Mouse (Mus musculus) heart, adult 11 months (tissue): ENCODE data around the gene Ciapin1.

Experiments
- DNase-seq: peaks from one replicate; pipeline ENCODE4 v3.0.0; 2022

Gene Ciapin1

DNA sequence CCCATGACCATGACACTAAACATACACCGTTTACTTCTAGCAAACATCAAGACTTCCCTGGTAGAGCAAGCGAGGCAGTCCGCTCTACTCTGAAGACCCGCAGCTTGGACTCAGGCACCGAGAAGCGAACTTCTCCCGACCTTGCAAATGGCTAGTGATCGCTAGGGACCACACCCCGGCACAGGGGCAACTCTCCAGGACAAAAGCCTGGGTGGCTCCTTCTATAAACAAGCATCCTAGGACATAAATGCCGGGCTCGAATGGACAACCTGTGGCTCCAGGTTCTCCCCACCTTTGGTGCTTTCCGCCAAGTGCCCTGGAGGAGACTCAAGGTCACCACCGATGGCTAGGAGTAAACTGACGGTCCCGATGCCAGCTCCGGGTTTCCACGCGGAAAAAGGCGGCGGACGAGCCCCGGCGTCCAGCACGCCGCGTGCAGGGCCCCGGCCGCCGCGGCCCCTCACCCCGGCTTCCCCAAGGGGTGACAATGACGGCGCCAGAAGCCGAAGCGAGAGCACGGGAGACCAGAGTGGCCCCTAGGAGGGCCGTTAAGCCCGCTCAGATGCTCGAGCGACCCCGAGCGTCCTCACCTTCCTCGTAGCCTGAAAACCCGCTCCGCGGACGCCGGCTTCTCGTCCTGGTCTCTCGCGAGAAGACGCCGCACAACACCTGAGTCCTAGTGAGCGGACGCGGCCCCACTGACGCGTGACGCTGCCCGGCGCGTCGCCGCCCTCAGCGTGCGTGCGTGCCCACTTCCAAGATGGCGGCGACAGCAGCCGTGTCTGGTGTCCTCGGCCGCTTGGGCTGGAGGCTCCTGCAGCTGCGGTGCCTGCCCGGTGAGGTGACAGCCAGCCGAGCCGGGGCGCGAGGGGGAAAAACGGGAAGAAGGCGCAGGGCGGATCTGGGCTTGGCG is at the start of gene Ciapin1, which contains the start of gene Coq9:
Ciapin1 (minus strand) TSS at position 697 of the 913 bp plus-strand sequence.
Coq9 (plus strand) TSS at position 660 of the 913 bp plus-strand sequence.
- peak; percentile 99 for DNase-seq

DNA sequence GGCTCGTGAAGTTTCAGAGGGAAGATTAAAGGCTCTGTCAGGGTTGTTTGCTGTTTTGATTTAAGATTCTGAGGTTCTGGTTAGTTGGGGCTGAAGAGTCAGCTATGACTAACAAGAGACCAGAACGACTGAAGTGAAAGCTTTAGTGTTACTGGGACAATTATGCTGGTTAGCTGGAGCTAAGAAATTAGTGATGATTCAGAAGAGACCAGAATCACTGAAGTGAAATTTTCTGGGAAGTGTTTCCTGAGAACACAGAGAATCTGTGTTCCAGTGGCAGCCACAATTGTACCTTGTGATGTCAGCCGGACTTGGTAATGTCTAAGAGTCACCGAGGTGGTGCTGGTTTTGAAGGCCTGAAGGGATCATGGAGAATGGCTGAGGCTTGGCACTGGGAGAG is 42.6 kb upstream of the Ciapin1 start:
- DNase-seq = no peak

DNA sequence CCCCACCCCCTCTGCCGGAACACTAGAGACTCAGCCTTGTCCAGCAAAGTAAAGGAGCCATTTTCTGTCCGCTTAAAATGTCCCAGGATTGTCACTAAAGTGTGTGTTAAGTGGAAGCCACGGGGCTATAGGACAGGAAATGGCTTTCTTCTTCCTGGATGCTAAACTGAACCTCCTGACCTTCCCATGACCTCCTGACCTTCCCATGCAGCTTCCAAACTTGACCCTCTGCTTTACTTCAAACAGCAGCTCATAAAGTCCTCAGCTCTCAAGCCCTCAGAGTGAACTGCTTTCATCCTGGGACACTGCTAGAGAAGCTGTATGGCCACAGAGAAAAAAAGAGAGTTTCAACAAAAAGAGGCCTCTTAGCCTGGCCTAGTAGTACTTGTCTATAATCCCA is 38.7 kb upstream of the Ciapin1 start:
- DNase-seq = no peak

DNA sequence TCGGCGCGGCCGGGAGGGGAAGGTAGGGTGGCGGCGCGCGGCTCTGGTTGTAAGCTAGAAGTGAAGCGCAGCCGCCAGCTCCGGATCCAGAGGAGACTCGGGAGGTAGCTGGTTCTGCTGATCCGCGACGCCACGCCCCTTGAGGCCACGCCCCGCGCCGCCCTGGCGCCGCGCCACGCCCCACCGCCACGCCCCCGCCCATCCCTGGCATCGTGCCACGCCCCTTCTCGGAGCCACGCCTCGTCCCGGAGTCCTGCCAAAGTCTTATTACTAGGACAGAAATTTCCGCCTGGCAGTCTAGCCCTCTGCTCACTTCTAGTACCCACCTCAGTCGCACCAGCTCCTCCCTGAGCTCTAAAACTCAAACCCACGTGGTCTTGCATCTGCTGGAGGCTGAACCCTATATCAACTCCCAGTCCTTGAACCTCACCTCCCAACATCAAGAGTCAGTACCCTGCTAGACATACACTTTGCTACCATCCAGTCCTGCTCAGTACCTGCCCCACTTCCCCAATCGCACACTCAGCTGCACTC is 38.1 kb upstream of the Ciapin1 start, which contains the start of gene Dok4:
Dok4 (minus strand) TSS at position 134 of the 534 bp plus-strand sequence.
- peak; percentile 99 for DNase-seq

DNA sequence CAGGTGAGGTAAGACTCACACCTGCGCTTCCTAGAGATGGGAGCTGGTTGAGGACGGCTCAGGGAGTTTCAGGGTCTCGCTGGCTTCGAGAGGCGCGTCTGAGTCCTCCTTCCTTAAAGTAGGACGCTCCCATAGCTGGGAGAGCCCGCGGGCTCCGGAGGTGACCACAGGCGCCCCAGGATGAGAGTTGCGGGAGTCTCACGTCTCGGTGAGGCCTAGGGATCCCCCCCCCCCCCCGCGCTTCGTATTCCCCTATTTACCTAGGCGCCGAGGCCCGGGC is 37.7 kb upstream of the Ciapin1 start:
- DNase-seq = no peak

DNA sequence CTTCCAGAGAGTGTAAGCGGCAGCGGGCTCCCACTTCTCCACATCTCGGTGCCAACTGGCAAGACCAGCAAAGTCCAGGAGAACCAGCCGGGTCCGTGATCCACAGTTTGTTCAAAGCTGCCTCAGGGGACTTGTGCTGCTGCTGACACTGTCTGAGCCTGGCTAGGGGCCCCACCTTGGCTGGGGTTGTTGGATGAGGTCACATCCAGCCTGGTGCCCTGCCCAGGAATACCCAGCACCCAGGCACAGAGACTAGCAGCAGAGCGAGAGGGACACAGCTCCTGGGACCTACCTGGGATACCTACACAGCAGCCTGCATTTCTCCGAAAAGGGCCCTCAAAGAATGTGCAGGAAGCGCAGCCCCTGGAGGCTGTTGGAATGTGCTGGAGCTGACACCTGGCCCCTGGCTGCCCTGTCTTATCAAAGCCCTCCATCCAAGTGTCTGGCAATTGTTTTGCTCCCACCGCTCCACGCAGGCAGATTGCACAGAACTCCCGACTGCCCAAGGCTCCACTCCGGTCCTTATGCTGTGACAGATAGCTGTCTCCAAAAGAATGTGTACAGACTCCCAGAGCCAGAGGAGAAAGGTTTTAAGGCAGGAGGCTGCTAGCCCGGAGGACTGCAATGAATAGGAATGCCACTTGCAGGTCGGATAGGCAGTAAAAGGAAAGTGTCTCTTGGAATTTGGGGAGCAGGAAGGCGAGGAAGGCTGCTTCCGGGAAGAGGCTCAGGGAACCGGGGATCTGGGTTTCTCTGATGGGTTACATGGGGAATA is 37.1 kb upstream of the Ciapin1 start:
- DNase-seq = peak; percentile 95

DNA sequence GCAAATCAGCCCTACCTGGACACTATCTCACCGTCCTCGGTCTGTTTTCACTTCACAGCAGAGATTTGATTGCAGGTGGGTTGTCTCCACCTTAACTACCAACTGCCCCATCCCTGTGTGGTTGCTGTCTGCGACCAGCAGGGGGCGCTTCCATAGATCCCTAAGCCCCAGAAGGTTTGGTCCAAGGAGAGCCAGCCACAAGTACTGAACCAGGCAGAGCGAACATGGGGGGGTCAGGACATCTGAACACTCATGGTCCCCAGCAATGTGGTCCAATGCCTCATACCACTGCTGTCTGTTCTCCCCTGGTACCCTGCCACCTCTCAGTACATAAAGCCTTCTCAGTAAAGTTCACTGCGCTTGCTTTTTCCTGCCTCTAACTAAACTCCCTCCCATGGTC is 36.2 kb upstream of the Ciapin1 start:
- DNase-seq = peak; percentile 97

DNA sequence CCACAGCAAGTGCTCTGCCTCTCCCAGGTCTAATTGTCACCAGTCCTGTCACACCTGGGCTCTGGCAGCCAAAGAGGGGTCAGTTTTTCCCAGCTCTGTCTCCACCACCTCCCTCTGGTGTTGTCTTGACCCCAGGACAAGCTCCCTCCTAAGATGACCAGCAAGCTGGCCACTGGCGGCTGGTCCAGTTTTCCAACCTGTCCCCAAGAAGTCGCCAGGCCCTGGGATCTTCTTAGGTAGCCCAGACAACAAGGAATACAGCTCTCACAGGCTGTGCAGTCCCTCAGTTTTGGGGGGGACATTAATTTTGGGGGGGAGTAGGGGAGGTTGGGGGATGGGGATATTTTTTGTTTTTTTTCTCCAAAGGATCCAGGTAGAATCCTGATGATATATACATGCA is 34.4 kb upstream of the Ciapin1 start:
- DNase-seq = peak; percentile 91

DNA sequence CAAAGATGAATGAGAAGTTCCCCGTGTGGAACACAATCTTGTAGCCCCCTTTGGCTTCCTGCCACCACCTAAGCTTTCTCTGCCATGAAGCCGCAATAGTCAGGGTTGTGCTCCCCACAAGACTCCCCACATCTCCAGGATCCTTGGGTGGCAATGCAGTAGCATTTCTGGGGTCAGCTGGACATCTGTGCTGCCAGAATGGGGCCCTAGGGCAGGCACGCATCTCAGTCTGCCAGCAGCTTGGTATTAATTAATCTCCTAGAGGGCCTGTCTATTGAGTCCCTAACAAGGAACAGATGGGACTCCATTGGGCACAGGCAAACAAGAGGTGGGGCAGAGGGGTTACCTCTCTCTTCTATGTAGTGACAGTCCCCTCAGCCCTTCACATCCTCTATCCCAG is 34.0 kb upstream of the Ciapin1 start:
- no peak for DNase-seq

DNA sequence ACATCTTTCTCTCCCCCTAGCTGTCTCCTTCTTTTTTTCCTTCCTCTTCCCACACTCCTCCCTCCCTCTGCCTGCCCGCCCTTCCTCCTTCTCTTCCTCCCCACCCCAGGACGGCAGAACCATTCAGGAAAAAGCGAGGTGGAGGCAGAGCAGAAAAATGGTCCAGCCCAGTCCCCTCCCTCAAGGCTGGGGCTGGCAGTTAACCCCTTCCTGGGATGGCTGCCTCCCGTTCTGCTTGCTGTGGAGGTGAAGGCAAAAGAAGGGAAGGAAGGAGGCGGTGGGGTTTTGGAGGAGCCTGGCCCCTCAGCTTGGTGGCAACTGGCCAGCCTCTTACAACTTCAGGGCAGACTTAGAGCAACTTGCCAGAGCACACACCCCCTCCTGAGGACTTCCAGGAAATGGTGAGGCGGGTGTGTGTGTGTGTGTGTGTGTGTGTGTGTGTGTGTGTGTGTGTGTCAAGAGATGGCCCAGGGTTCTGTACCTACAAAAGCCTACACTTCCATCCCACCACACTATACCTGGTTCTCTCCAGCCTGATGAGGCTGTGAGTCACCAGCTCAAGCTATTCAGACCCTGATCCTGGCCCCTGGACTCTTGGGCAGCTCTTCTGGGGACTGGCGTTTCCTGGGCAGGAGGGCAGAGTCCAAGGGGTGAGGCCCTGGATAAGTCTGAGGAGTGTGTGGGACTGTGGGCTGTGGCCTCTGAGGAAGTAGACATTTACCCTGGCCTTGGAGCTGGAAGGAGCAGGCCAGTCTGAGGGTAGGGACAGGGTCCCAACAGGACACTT is 33.1 kb upstream of the Ciapin1 start:
- DNase-seq = peak; percentile 99

DNA sequence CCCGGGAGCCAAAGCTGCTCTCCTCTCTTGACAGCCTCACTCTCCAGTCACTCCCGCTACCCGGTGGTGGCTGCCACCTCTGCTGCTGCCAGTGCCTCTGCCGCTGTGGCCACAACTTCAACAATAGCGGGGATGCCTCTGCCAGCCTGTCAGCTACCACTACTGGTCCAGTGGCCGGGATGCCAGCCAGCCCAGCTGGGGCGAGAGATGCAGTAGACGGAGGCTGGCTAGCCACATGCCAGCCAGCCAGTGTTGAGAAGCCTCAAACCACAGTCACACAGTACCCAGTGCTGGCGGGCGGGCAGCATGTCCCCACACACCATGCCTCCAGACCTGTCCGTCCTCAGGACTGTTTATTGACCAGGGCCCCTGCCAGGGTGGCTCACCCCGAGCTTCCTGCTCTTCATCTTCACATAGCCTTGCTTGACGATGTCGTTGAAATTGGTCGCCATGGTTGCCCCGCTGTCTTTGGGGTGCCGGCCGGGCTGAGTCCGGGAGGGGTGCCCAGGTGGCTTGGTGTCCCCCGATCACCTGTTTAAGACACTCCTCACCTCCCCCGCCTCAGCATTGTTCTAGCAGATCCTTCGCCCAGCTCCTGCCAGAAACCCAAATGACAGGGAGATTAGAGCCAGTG is 32.4 kb upstream of the Ciapin1 start:
- DNase-seq = no peak

DNA sequence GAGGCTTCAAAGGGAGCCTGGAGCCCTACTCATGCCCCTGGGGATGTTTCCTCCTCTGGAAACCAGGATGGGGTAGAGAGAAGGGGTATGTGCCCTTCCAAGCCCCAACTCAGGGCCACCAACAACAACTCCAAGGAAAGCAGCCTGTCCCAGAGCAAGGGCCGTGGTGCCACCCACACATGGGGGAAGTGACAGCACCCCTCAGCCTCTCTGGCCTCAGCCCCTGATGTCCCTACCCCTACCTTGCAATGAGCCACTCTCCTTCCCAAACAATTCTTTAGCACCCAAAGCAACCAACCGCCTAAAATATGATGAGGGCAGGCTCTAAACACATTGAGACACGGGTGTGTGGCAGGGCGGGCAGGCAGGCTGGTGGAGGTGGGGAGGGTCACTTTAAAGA is 31.8 kb upstream of the Ciapin1 start:
- DNase-seq = peak; percentile 91

DNA sequence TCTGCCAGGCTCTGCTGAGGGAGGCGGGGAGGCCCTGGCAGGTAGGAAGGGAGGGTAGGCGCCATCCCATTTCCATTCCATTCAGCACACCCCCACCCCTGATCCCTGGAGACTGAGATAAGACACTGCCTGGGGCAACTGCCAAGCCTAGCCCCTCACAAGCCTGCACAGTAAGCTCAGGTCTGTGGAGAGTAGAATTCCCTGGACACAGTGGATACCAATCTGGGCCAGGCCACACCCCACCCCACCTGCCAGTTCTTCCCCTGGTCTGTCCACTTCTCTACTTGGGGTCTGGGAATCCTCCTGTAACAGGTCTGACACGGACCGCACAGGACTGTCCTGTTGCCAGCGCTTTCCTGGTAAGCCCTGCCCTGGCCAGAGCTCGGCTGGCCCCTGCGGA is 31.0 kb upstream of the Ciapin1 start:
- DNase-seq = peak; percentile 95

DNA sequence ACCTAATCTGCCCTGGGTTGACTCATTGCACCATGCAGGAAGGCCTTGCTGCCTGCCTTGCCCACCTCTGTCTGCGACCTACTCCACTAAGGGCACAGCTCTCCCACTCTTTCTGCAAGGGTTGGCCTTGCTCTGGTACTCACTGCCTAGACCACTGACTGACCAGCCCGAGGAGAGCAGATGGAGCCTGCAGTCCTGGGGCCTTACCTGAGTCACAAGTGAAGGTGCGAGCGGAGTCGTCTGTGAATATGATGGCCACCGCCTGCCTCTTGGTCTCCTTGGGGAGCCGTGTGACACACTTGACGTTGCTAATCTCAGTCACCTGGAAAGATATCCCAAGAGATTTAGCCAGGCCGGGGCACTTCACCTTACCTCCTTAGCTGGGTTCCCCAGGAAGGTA is 28.8 kb upstream of the Ciapin1 start:
- peak; percentile 90 for DNase-seq

DNA sequence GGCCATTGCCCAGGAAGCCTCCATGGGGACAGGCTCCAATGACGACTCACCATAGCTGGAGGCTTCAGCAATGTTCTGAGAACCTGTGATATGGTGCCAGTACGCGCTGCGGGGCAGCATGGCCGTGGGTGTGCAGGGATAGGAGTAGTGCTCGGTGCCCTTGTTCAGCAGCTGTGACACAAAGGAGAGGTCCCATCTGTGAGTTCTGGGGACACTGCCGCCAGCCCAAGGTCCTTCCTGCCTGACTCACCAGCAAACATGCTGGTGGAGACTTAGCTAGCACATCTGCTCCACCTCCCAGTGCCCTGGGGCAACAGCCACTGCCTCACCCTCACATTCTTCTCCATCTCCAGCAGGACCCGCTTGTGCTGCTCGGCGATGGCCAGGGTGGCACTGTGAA is 27.1 kb upstream of the Ciapin1 start:
- peak; percentile 89 for DNase-seq

DNA sequence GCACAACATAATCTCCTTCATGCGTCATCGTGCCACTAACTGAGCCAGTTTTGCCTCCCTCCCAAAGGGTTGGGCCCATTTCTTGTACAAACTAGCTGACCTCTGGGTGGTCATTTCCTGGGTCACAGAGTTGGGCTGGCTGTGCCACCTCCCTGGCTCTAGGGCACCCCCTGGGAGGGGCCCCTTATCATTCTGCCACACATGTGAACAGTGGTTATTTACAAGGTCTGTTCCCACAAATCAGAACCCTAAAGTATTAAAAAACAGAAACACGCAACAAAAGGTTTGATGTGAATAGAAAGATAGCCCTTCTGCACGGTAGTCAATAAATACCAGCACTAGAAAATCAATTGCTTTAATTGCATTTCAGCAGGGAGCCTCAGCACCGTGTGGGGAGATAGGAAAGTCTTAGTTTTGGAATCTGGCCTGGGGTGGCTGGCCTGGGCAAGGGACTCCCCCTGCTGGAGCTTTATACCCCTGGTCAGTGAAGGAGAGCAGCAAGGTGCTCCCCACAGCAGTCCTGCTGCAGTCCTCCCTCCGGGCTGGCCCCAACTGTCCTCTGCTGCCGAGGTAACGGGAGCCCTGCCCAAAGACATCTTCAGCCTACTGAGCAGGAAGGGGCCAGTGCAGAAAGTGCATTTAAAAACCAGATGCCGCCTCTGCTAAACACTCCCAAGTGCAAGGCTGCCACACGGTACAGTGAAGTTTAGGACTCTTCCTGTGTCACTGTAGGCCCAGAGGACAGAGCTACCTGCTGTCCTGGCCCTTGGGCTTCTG is 25.9 kb upstream of the Ciapin1 start:
- DNase-seq = peak; percentile 93

DNA sequence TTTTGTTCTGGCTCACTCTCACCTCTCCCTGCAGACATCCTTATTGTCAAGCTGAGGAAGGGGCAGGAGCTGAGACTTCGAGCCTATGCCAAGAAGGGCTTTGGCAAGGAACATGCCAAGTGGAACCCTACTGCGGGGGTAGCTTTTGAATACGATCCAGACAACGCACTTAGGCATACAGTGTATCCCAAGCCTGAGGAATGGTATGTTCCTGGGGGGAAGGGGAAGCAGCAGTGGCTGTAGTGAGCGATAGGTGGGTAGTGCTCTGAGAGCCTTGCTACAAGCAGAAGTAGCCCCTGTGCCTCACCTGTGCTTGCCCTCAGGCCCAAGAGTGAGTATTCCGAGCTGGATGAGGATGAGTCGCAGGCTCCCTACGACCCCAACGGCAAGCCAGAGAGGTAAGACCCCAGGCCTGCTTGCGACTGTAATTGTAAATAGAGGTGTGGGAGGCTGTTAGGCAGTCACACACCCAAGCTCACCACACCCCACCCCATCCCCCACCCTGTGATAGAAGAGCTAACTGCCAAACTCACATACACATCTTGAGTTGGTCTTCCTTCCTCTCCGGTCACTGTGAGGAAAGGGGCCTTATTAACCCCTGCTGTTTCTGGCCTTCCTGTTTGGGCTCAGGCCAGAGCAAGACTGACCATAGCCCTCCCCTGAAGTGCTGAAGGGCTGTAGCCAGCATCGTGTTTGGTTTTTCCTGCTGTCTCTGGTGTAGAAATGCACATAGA is 24.5 kb upstream of the Ciapin1 start:
- DNase-seq = peak; percentile 92

DNA sequence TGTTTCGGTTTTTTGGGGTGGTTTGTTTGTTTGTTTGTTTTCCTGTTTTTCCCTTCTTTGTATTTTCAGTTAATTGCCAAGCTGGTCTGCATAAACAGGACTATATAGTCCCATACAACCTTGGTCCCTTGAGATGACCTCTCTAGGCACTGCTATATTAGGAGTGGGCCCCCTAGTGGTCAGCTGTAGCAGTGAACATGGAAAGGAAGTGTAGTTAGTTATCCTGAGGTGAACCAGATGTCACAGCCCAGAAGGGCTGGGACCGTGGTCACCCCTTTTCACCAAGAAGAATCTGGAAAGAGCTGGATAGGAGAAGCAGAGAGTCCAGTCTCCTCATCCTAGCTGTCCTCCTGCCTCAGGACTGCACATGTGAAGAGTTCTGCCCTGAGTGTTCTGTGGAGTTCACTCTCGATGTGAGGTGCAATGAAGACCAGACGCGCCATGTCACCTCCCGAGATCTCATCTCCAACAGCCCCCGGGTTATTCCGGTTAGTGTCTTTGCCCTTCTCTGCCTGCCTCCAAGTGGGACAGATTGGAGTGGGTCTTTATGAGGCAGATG is 23.3 kb upstream of the Ciapin1 start:
- peak; percentile 92 for DNase-seq

DNA sequence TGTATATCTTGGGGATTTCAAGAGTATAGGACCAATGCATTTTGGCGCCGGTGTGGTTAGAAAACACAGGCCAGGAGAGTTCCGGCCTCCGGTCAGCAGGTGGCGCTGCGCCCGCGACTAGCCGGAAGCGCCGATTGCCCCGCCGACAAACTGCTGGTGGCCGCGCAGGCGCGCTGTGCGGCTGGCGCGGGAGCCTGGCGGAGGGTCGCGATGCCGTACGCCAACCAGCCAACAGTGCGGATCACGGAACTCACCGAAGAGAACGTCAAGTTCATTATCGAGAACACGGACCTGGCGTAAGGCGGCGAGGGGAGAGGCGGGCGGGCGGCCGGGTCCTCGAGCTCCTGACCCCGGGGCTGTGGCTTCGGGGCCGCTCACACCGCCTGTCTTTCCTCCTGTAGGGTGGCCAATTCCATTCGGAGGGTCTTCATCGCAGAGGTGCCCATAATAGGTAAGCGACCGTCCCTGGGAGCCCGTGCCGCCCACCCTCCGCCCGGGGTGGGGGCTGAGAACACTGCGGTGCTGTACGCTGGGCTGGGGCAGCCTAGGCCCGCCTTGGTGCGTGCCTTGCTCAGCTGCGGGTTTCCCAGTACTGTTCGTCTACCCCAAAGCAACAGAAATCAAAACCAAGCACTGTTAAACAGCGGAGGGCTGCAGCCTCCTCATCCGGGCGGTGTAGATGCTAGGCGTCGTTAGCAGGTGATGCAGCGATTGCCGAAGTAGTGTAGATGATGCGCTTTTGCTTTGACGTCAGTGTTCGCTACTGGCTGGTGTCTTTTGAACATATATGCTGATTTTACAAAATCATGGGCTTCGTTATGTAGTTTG is 19.4 kb upstream of the Ciapin1 start, which contains the start of gene Polr2c:
Polr2c (plus strand) TSS at position 105 of the 828 bp plus-strand sequence.
- DNase-seq = peak; percentile 98

DNA sequence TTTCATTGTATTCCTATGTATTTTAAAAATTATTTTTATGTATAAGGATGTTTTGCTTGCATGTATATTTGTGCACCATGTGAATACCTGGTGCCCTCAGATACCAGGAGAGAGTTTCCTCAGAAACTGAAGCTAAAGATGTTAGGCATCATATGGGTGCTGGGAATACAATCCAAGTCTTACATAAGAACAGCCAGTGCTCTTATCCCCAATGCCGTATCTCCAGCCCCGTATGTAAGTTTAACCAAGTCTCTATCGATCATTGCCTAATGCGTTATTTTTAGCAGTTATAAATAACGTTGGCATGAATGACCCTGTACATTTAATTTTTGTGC is 18.8 kb upstream of the Ciapin1 start:
- DNase-seq = no peak
